Mouse (Mus musculus): ENCODE data around the gene Rpl4.
"Not testable (repeated sequence)": the region's sequence is repeated elsewhere in the genome, so short reads cannot be mapped to it uniquely, and the experiment has no call there.

The Rpl4 gene

GRCm38 (mm10) chr9:64172816-64173665 lies at the start of gene Rpl4, which contains the start of gene Zwilch:
TSS of gene Rpl4 (plus strand) at chr9:64173375.
TSS of gene Zwilch (minus strand) at chr9:64173104.
- peak; percentile 79 for DNase-seq

DNA sequence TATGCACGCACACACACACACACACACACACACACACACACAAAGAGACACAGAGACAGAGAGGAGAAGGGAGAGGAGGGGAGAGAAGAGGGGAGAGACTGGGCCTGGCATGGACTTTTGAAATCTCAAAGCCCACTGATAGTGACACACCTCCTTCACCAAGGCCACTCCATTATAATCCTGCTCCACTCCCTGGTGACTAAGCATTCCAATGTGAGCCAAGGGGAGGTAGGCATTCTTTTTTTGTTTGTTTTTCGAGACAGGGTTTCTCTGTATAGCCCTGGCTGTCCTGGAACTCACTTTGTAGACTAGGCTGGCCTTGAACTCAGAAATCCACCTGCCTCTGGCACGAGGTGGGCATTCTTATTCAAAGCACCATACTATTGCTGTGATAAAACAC lies 48.3 kb upstream of the Rpl4 start:
- not testable (repeated sequence) for DNase-seq

GRCm38 (mm10) chr9:64125307-64125706 lies 47.9 kb upstream of the Rpl4 start:
- DNase-seq, result no peak

- DNase-seq, result no peak
Observed at GRCm38 (mm10) chr9:64126121-64126520, 47.1 kb upstream of the Rpl4 start.

DNA sequence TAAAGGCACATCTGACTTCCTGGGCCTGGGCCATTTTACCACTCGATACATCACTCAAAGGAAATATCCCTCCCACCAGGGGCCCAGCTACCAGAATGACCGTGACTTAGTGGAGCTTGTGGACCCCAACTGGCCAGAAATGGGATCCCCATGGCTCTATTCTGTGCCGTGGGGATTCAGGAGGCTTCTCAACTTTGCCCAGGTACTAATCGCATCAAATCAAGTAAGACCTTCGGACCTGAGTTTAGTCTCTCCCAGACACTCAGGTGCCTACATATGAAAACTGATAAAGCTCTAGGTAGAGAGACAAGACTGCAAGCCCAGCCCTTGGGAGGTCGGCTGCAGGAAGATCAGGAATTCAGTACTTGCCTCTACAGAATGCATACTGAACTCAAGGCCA lies 41.6 kb upstream of the Rpl4 start:
- DNase-seq, result no peak

- DNase-seq, result peak; percentile 10
Observed at GRCm38 (mm10) chr9:64138896-64139295, 34.3 kb upstream of the Rpl4 start.

DNA sequence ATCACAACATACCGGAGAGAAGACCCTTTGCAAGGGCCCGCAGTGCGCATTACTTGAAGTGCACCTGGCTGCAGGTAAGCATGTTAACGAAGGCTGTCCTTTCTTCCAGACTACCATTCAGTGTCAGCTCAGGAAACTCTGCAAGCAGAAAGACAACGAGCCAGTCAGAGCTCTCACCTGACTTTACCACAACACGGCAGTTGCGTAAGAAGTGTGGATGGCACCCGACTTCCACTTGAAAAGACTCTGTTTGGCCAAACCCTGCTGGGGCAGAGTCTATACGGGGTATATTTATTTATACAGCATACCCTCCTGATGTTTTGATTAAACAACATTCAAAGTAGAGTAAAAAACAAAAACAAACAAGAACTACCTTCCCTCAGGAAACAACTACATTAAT lies 33.3 kb upstream of the Rpl4 start:
- DNase-seq, result no peak

- no peak for DNase-seq
Observed at GRCm38 (mm10) chr9:64156641-64157040, 16.5 kb upstream of the Rpl4 start.

- DNase-seq, result no peak
Observed at GRCm38 (mm10) chr9:64160471-64160870, 12.7 kb upstream of the Rpl4 start.

GRCm38 (mm10) chr9:64169967-64170366 lies 3.2 kb upstream of the Rpl4 start:
- not testable (repeated sequence) for DNase-seq

DNA sequence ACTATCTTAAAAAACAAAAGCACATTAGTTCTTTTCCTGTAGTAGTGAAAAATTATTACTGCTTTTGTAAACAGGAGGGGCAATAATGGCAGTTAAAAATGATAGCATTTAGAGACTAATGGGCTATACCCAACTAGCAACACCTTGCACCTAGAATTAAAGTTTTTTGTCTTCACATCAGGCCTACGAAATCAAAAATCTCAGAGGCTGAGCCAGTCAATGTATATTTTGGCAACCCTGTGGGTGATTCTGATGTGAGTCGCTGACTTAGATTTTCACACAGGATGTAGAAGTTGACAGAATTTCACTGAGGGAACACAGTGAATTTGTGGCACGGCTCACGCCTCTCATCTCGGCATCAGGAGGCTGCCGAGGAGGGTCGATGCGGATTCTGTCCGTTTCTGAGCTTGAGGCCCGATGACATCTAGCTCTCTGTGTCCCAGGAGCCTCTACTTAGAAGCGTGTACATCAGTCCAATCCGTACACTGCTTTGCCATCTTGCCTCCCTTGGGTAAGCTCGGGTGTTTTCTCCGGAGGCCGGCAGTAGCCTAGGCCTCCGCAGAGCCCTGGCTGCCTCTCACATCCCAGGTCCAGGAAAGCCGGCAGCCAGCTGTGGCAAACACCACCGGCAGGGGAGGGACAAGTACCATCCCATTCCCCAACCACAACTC lies 895 bp upstream of the Rpl4 start:
- DNase-seq, result no peak

DNA sequence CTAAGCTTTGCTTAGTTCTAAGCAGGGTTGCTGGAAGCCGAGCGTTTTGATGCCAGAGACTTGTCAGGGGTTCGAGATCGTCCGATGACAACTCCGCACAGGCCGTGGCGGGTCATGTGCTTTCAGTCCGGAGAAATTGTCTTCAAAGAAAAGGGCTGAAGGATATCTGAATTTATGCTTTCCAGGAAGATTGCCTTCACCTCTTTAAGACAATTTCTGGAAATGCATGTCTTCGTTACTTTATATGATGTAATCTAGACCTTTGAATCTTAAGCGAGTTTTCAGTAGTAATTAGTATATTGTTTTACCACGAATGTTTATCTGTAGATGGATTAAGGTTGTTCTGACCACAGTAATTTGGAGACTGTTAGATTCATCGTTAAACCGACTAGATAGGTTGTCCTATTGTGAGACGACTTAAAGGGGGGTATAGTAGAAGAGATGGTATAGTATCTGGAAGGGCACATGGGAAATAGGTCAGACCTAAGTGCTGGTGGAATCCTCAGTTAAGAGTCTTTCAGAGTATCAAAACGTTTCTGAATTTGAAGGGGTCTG lies 568 bp downstream of the Rpl4 start:
- no peak for DNase-seq

DNA sequence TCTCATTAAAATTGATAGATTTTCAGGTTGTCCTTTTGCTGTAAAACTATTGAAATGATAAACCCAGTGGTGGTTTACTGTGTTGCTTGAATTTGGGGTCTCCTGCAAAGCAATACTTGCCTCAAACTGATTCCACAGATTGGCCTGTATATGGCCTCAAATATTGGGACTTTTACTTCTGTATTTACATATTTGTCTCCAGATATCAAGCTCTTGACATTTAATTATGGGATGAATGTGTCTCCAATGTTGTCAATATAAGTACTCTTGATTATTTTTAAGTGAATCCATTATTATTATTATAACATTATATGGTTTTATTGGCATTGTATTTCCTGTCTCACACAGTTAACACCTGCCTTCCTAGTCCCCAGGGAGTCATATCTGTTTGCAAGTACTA lies 1.2 kb downstream of the Rpl4 start:
- no peak for DNase-seq

- no peak for DNase-seq
Observed at GRCm38 (mm10) chr9:64174766-64175165, 1.6 kb downstream of the Rpl4 start.

GRCm38 (mm10) chr9:64175378-64175777 lies 2.2 kb downstream of the Rpl4 start:
- no peak for DNase-seq

DNA sequence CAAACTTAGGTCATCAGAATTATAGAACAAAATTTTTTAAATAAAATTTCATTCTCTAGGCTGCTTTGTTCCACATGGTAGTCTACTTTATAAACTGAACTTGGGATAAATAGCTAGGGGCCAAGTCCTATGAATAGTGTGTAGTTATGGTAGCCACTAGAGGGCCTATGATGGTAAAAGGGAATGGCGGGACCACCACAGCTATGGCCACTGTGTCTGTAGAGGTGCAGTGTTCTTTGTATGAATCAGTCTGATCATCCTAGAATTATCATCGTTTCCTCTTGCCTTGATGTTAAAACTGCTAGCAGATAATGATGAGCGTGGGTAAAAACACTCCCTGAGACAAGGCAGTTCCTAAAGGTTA lies 5.4 kb downstream of the Rpl4 start:
- DNase-seq, result no peak

DNA sequence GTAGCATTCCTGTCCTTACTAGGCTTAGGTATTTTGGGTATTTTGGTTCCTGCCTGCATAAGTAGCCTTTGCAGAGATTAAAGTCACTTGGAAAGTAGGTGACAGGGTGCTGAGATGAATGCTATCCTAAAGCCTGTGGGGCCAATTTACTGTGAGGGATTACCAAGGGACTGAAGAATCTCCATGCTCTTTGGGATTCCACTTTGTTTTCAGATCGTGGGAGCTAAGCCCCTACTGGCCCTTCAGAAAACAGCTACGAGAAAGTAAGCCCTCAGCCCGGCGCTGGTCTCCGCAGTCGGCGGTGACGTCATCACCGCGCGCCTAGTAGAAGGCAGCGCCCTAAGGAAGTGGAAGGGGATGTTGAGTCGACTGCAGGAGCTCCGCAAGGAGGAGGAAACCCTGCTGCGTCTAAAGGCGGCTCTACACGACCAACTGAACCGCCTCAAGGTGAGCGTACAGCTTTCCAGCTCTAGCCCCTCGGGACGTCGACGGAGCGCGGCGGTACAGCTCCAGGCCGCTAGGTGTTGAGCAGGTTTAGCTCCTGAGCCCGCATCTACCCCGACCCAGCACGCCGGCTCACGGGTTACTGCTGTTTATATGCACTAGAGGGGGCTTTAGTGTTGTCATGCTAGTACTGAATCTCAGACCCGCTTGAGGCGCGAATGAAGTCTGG lies 5.9 kb downstream of the Rpl4 start, which contains the start of gene Snapc5:
Snapc5 (plus strand) TSS at position 301 of the 673 bp plus-strand sequence.
- peak; percentile 87 for DNase-seq

GRCm38 (mm10) chr9:64183295-64183694 lies 10.1 kb downstream of the Rpl4 start:
- DNase-seq, result not testable (repeated sequence)

GRCm38 (mm10) chr9:64184166-64184840 lies 11.1 kb downstream of the Rpl4 start:
- DNase-seq, result no peak

DNA sequence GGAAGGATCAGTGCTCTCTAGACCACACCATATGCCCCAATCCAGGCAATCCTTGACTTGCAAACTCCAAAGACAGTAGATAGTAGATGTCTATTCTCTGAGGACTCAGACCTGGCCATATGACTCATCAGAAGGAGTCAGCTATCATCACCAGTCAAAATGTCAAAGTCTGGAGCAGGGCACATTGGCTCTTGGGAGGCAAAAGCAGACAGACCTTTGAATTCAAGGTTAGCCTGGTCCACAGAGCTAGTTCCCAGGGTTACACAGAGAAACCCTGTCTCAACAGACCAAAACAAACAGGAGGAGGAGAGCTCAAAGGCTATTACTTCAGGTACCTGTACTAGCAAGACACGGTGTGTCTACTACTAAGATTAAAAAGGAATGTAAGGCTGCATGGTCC lies 20.7 kb downstream of the Rpl4 start:
- no peak for DNase-seq

DNA sequence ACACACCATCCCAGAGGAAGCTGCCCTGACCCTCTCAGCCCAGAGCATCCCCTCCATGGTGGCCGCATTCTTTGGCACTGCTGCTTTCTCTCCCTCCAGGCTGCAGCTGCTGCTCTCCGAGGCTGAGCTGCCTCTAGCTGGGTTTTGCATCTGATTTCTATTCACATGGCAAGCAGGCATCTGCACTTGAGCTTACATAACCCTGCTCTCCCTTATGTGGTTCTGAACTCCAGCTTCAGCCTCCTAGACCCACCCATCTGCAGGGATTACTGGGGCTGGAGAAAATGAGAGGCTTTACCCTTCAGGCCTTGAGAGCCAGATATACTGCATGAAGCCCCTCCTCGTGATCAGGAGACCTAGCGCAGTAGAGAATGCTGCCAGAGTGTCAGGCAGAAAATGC lies 22.4 kb downstream of the Rpl4 start:
- DNase-seq, result no peak

- DNase-seq, result no peak
Observed at GRCm38 (mm10) chr9:64197524-64197923, 24.3 kb downstream of the Rpl4 start.
